Mouse (Mus musculus) ES-CJ7 (cell line): ENCODE data around the gene Btbd8.

ENCODE experiments used
- DNase-seq: peaks from one replicate; pipeline ENCODE4 v3.0.0; 2011; ENCODE audit warnings: low read depth, low spot score

The Btbd8 gene

DNA sequence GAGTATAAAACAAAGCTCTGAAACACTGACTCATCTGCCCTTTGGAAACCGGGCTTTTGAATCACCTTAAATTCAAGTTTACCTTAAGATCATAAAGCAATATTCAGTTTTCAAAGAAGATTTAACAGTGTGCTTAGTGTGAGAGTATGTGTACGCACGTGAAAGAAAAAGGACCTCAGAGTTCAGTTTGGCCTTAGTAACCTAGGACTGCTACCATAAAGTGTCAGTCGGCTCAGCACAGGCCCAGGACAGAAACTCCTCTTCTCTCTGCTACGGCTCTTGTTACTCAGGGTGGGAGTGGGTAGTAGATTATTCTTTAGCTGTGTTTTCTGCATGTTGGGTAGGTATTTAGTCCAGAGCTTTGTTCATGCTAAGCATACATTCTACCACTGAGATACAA is 11.8 kb downstream of the Btbd8 start:
- DNase-seq, result no peak

- DNase-seq, result no peak
Observed at GRCm38 (mm10) chr5:107450299-107450698, 12.5 kb downstream of the Btbd8 start.

DNA sequence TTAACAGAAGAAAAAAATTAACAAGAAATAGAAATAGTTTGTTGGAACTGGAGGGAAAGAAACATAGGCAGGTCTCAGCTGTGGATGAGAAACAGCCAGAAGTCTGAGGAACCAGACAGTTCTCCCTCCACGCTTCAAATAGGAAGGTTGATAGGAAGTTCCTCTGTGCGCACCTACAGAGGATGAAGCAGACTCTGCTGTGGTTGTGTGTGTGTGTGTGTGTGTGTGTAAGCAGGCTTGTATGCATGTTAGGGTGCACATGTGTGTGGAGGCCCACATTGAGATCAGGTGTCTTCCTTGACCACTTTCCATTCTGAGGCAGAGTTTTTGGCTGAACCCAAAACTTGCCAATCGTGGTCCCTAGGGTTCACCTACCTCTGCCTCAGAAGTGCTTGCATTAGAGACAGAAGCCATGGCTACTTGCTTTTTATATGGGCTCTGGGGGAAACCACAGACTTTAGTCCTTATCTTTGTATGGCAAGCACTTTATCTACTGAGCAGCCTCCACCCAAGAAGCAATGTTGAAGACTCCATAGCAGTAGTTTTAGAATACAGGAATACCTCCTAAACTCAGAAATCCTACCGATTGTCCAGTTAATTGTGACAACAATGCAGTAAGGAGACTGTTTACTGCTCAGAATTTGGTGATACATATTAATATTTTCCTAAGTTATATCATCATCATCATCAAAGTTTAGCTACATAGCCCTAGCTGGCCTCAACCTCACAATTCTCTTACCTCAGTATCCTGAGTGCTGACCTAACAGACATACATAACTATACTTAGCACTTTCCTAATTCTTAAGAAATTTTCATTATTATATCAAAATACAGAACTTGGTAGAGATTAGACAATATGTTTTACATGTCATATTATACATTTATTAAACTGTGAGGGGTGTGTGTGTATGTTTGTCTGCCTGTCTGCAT is 24.6 kb downstream of the Btbd8 start:
- DNase-seq, result no peak

DNA sequence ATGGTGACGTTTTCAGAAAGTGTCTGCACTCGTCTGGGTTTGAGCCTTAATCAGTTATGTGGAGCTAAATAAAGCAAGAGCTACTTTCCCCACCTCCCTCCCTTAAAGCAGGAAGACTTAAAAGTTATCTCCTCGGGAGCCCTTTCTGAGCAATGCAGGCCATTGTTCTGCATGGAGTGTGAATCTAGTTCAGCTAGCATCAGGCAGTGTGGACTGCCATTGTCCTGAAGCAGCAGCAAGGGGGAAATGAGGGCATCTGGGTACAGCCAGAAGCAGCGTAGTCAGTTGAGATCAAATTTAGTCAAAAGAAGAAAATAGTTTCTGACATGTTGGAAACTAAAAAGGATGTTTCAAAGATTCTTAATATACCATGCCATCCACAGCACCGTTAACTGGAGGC is 28.7 kb downstream of the Btbd8 start:
- DNase-seq, result no peak

- no peak for DNase-seq
Observed at GRCm38 (mm10) chr5:107467098-107467497, 29.3 kb downstream of the Btbd8 start.

GRCm38 (mm10) chr5:107470600-107471329 is 33.0 kb downstream of the Btbd8 start:
- DNase-seq, result no peak

DNA sequence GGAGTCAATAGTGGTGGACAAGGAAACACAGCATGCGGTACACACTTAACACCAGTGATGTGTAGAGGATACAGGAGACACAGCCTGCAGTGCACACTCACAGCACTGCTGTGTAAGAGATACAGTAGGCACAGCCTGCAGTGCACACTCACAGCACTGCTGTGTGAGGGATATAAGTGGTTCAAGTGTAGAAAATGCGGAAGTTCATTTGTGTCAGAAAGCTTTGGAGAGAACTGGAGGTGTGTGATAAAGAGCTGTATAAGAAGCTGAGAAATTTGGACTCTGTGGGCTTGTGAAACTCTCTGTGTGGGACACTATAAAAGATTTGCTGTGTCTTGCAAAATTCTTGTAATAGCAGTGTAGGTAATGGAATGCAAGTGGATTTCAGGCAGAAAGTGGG is 42.4 kb downstream of the Btbd8 start:
- no peak for DNase-seq

GRCm38 (mm10) chr5:107488996-107489395 is 51.2 kb downstream of the Btbd8 start:
- no peak for DNase-seq

DNA sequence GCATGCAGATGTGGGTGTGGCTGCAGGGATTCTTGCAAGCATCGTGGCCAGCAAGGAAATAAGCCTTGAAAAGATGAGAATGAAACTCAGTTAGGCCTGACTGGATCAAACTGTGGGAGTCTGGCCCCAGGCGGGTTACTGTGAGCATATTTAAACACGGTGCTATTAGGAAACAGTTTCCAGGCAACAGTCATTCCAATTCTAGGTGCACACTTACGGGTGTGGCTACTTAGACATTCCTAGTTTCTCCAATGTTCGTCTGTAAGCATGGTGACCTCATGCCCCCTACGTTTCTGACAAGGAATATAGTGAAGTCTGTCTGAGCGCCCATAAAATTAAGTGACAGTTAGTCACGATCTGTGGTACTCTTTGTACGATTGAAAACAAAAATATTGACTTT is 53.2 kb downstream of the Btbd8 start:
- DNase-seq, result no peak

- DNase-seq, result no peak
Observed at GRCm38 (mm10) chr5:107492471-107492870, 54.7 kb downstream of the Btbd8 start.

GRCm38 (mm10) chr5:107494759-107495158 is 57.0 kb downstream of the Btbd8 start:
- DNase-seq, result peak; percentile 28

DNA sequence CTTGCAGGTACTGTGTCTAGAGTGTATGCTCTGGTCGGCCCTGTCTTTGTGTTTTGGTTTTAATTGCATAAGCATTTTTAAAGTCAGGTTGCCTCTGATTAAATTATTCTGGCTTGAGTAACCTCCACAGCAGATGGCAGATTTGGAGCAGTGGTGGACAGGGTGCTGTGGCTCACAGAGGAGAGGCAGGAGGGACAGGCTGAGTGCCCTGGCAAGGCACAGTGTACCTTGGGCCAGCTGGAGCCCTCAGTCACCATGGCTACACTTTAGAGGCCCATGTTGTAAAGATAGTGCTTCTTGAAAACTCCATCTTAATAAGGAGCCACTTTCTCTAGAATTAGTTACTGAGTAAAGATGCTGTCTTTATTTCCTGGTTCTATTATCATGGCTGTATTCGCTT is 58.2 kb downstream of the Btbd8 start:
- DNase-seq, result no peak

DNA sequence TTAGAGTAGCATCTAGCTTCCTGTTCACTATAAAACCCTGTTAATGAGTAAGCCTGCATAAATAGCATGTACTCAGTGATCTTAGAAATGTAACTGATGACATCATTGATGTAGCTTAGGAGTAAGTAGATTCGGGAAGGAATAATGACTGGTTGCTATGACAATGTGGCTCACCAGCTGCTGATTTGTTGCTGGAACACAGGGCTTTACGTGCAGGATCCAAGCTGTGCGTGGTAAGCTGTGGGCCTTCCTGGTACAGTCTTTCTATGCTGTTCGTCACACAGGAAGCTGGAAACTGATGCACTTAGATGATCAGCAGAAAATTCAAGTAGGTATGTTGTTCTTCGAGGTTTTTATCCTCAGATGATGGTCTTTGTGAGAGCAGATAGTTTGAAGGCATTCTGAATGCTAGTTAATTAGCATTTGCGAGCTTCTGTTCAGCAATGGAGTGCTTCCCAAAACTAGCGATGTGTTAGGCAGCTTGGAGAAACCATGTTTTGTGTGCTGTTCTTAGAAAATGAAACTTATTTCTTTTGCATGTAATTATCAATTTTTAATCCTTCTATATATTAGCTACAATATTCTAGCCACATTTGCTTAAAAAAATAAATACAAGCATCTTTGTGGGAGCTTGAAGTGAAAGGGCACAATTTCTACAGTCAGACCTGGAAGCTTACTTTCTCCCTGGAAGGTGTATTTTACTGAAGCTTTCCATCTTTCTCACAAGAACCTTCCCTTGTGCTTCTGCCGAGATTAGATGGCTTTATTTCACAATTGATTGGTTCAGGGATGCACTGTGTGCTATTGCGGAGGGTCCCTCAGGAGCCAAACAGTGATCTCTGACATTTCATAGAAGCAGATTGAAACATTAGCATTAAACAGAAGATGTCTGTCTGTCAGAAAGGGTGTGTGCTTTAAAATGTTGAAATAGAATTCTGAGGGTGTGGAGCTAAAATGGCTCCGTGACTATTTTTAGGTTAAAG is 60.0 kb downstream of the Btbd8 start:
- DNase-seq, result no peak

DNA sequence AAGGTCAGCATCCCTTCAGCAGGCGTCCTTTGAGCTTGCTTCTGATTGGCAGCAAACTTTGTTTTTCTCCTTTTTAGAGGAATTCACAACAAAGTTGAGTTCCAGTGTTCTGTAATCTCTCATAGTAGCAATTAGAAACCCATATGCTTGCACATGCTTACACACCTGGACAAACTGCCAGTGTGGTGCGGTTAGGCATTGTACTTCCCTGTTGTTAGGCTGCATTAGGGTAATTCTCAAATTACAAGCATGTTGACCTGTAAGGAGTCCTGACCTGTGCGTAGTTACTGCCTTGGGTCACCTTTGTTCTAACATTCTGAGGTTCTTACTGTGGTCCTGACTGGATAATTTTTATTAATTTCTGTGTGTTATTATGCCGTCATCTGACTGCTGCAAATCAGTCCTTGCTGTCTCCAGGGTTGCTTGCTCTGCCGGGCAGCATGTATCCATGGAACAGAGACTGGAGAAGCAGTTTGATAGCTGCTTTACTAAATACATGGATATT is 61.1 kb downstream of the Btbd8 start:
- no peak for DNase-seq

DNA sequence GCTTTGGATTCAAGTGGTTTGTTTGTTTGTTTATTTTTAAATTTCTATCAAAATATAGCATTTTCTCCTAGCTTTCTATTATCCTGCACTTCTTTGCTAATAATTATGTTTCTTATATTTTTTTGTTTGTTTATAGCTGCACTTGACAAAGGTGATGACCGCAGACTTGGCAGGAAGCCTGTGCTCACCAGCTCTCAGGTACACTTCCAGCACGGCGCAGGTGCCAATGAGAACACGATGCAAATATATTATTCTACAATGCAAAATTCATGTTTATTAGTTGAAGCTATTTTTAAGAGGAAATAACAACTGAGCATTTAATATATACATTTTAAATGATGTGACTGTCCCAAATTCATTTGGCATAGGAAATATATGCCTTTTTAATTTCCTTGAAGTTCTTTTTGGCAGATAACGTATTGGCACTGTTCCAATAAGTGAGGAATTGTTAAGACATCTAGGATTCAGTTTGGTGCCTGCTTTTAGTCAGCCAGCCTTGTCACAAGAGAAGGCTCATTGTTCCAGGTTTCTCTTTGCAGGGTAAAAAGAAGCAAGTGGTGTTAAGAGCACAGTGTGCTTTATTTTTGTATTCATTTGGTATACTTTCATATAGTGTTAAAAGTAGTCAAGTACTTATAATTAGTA is 62.2 kb downstream of the Btbd8 start:
- no peak for DNase-seq

GRCm38 (mm10) chr5:107500741-107501140 is 62.9 kb downstream of the Btbd8 start:
- no peak for DNase-seq

GRCm38 (mm10) chr5:107507321-107507720 is 69.5 kb downstream of the Btbd8 start, which contains the start of gene Gm42669:
Gene Gm42669 (plus strand): TSS chr5:107507621.
- no peak for DNase-seq

- no peak for DNase-seq
Observed at GRCm38 (mm10) chr5:107510503-107510902, 72.7 kb downstream of the Btbd8 start.

- no peak for DNase-seq
Observed at GRCm38 (mm10) chr5:107511326-107511725, 73.5 kb downstream of the Btbd8 start.

DNA sequence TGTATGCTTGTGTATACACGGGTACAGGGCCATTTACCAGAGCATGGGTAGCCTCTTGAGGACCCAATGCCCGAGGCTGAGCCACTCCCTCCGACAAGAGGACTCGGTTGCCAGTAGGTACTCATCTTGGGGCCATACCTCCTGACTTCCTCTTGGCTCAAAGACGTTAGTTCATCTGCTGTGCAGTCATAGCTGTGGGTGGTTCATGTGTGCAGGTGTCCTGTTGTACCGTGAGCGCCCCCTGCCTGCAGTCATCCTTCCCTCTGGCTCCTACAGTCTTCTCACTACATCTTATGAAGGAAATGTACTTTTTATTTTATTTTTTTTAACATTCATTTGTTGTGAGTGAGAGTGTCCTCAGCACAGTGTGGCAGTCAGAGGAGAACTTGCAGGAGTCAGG is 75.8 kb downstream of the Btbd8 start:
- DNase-seq, result peak; percentile 67

GRCm38 (mm10) chr5:107515453-107515852 is 77.7 kb downstream of the Btbd8 start:
- no peak for DNase-seq
